Mouse (Mus musculus) CH12F3 (cell line): ENCODE measurements around the gene Spi1.
"Not testable (repeated sequence)": the region's sequence is repeated elsewhere in the genome, so short reads cannot be mapped to it uniquely, and the experiment has no call there.

Experiments used
- in situ Hi-C: fragments of 300-500 bp; cut with MboI; formaldehyde crosslinking; loops from 2 replicates; pipeline ENCODE4 v1.14.3; 2020; ENCODE audit warnings: low sequenced_read_pairs

Gene Spi1

DNA sequence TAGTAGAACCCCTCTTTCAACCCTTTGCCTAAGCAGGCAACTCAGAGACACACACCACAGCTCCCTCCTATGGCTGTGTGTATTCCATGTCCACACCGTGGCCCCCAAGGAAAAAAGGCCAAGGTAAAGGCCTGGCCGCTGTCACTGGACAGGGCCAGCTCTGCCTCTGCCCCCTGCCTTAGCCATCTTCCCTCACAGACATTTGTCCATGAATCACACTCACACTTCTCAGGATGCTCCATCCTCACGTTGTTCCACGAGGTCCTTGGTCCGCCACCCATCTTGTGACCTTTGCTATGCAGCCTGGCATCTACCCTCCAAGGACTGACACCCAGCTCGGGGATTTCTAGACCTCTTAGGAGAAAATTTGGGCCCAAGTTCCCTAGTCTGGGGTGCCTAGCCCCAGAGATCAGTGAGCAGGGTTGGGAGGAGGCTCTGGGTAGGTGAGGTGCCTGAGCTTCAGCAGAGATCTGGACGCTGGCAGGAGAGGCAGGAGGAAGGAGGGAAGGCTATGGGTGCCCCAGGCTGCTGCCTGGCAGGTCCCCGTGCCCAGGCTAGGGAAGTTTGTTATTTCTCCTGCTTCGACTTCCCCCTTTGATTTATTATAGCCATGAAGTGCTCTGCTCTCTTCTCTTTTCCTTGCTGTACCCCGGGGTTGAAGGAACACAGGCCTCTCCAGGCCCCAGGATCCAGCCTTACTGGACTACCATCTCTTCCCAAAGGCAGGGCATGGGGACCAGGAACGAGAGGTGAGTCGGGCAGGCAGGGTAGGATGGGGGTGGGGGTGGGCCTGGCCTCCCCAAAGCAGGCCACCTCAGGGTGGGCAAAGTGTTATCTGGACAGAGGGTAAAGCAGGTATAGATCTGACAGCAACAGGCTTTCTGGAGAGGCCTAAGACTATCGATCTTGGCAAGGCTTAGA, at the start of gene Spi1:
Spi1 (plus strand) TSS at position 616 of the 921 bp plus-strand sequence.
- in situ Hi-C loops, result no loop called here

GRCm38 (mm10) chr2:91033000-91033399, 49.2 kb upstream of the Spi1 start:
- in situ Hi-C loops, result no loop called here

- in situ Hi-C loops, result no loop called here
Measured at GRCm38 (mm10) chr2:91035385-91035784, 46.8 kb upstream of the Spi1 start, which contains the start of gene Rapsn. Gene Rapsn (plus strand): TSS chr2:91035620.

- in situ Hi-C loops, result no loop called here
Measured at GRCm38 (mm10) chr2:91041786-91042185, 40.4 kb upstream of the Spi1 start.

- in situ Hi-C loops, result no loop called here
Measured at GRCm38 (mm10) chr2:91042651-91043398, 39.4 kb upstream of the Spi1 start.

- in situ Hi-C loops, result no loop called here
Measured at GRCm38 (mm10) chr2:91044727-91045126, 37.5 kb upstream of the Spi1 start.

GRCm38 (mm10) chr2:91045805-91046204, 36.4 kb upstream of the Spi1 start:
- in situ Hi-C loops, result not testable (repeated sequence)

GRCm38 (mm10) chr2:91047359-91047758, 34.8 kb upstream of the Spi1 start:
- in situ Hi-C loops, result no loop called here

GRCm38 (mm10) chr2:91051917-91052316, 30.3 kb upstream of the Spi1 start:
- in situ Hi-C loops, result loop anchor here (10.0 kb wide), 1 partner anchor 177 kb away; no protein-coding TSS in a partner anchor

- in situ Hi-C loops, result loop anchor here (10.0 kb wide), 1 partner anchor 178 kb away; no protein-coding TSS in a partner anchor
Measured at GRCm38 (mm10) chr2:91052752-91053151, 29.4 kb upstream of the Spi1 start.

- in situ Hi-C loops, result loop anchor here (10.0 kb wide), 1 partner anchor 179 kb away; no protein-coding TSS in a partner anchor
Measured at GRCm38 (mm10) chr2:91053181-91053933, 28.8 kb upstream of the Spi1 start.

DNA sequence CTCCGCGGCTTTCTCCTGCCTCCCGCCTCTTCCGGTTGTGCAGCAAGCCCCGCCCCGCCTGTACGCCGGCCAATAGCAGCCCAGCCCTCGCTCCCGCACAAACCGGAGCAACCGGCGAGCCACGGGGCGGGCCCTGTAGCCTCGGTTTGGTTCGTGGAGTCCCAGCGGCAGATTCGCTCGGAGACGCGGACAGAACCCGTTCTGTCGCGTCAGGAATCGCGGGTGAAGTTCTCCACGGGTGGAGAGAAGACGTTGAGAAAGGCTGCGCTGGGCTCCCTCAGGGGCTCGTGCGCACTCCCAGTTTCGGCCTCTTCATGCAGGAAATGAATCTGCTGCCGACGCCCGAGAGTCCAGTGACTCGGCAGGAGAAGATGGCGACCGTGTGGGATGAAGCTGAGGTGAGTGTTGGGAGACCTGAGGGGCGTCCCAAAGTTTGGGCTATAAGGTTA, 28.2 kb upstream of the Spi1 start, which contains the start of gene Psmc3:
Psmc3 (plus strand) TSS at position 76 of the 449 bp plus-strand sequence.
- in situ Hi-C loops, result loop anchor here (10.0 kb wide), 1 partner anchor 179 kb away; no protein-coding TSS in a partner anchor

GRCm38 (mm10) chr2:91058435-91058834, 23.8 kb upstream of the Spi1 start:
- in situ Hi-C loops, result loop anchor here (10.0 kb wide), 1 partner anchor 184 kb away; no protein-coding TSS in a partner anchor

GRCm38 (mm10) chr2:91059376-91059775, 22.8 kb upstream of the Spi1 start:
- in situ Hi-C loops, result loop anchor here (10.0 kb wide), 1 partner anchor 185 kb away; no protein-coding TSS in a partner anchor

GRCm38 (mm10) chr2:91060544-91061355, 21.4 kb upstream of the Spi1 start:
- in situ Hi-C loops, result no loop called here

GRCm38 (mm10) chr2:91061849-91062481, 20.2 kb upstream of the Spi1 start:
- in situ Hi-C loops, result no loop called here

DNA sequence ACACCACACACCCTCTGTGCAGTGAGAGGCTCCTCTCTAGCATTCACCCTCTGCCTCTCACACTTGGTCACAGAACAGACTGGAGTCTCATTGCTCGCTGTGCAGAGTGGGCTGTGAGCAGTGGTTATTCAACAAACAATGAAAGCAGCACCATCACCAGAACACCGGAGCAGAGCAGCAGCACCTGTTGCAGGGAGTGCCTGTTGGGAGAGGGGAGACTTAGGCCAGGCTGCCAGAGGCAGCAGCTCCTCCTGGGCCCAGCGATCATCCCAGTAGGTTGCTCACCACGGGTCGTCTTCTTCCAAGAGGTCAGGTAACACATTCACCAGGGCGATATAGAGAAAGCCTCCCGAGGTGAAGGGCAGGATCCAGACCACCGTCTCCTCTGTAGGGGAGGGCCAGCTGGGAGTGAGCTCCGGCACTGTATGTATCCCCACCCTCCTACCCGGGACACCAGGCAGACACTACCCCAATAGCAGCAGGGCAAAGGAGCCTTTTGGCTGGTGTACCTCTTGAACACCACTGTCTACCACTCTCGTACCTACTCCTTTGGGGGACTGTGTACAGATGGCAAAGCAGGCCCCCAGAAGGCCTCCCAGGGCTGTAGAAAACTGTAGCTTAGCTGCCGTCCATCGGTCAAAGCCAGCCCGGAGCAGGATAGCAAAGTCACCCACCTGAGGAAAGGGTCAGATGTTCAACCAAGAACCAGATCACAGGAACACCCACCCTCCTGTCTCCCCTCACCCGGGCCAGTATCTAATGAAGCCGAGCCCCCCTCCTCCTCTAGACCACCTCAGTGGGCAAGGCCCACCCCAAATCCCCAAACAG, 19.2 kb upstream of the Spi1 start:
- in situ Hi-C loops, result no loop called here

DNA sequence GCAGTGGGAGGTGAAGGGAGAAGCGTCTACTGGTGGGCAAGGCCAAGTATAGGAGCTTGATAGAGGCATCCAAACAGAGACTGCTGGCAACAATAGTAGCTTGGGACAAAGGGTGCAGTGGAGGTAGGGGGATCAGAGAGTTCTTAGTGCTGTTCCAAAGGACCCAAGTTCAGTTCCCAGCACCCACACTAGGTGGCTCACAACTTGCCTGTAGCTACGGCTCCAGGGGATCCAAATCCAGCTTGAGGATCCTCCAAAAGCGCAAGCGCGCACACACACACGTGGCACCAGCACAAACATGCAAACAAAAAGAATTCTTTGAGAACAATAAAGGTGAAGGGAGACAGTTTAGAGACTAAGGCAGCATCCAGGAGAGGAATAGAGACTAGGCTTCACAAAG, 18.0 kb upstream of the Spi1 start:
- in situ Hi-C loops, result no loop called here
